Mouse (Mus musculus): Measurements from ENCODE around the gene Dhx36. TPM values are rescaled to one million over a fixed set of nuclear protein-coding genes. Genes with fewer than 3 reads are reported as not detected.

Gene Dhx36
- polyA plus RNA-seq (2012; rRNA removed): 6.4 and 8.7 TPM in 2 replicates

- peak; percentile 62; the same call in 1 of the 2 replicates for TF ChIP-seq POLR2A (IDR thresholded peaks at IDR 0.05; ENCODE audit: control insufficient read depth, extremely low read depth, insufficient read depth, low read length, poor library complexity)
- no peak; the same call in 1 of the 2 replicates for TF ChIP-seq CTCF (IDR thresholded peaks at IDR 0.05; ENCODE audit: borderline replicate concordance, control insufficient read depth, extremely low read depth, insufficient read depth, low read length, poor library complexity)
- WGBS: under 1% methylated on average over 66 of the region's 66 CpGs
- Histone ChIP-seq H3K27ac (ENCODE audit: control insufficient read depth, insufficient read depth, low read length) (peak within 1 kb of the TSS; percentile 1; the same call in 1 of the 2 replicates), H3K36me3 (ENCODE audit: control insufficient read depth, insufficient read depth, low read length) (peaks cover 6% of the 10 kb centered on the region; the same call in 1 of the 2 replicates), H3K4me3 (ENCODE audit: control insufficient read depth, insufficient read depth, low read length) (peak within 1 kb of the TSS; percentile 99), H3K4me1 (replicated peaks; ENCODE audit: control insufficient read depth, insufficient read depth, low read length) (peaks cover 2% of the 10 kb centered on the region), H3K27me3 (ENCODE audit: control insufficient read depth, insufficient read depth, low read length) (no peaks in the 10 kb centered on the region)
- DNase-seq: peak; percentile 95
These were observed at the start of gene Dhx36 for GRCm38 (mm10) chr3:62506488-62507205. Gene Dhx36, minus strand, starts transcription at chr3:62507004.

- H3K4me3 ChIP-seq (ENCODE audit: control insufficient read depth, insufficient read depth, low read length): no peak overlapping the region
- H3K36me3 ChIP-seq (ENCODE audit: control insufficient read depth, insufficient read depth, low read length): no peaks in the 10 kb centered on the region
- no peak for TF ChIP-seq CTCF (IDR thresholded peaks at IDR 0.05; ENCODE audit: borderline replicate concordance, control insufficient read depth, extremely low read depth, insufficient read depth, low read length, poor library complexity)
- TF ChIP-seq POLR2A (IDR thresholded peaks at IDR 0.05; ENCODE audit: control insufficient read depth, extremely low read depth, insufficient read depth, low read length, poor library complexity): no peak
- no peak for DNase-seq
- no peak overlapping the region for H3K27ac ChIP-seq (ENCODE audit: control insufficient read depth, insufficient read depth, low read length)
- H3K4me1 ChIP-seq (replicated peaks; ENCODE audit: control insufficient read depth, insufficient read depth, low read length): no peaks in the 10 kb centered on the region
- H3K27me3 ChIP-seq (ENCODE audit: control insufficient read depth, insufficient read depth, low read length): no peaks in the 10 kb centered on the region
- WGBS: 77% methylated on average over 5 of the region's 5 CpGs
These were observed 20.8 kb upstream of the Dhx36 start for GRCm38 (mm10) chr3:62527593-62527992.

GRCm38 (mm10) chr3:62527160-62527559, 20.4 kb upstream of the Dhx36 start:
- no peak for TF ChIP-seq POLR2A (IDR thresholded peaks at IDR 0.05; ENCODE audit: control insufficient read depth, extremely low read depth, insufficient read depth, low read length, poor library complexity)
- no peak for TF ChIP-seq CTCF (IDR thresholded peaks at IDR 0.05; ENCODE audit: borderline replicate concordance, control insufficient read depth, extremely low read depth, insufficient read depth, low read length, poor library complexity)
- no peak overlapping the region for H3K4me3 ChIP-seq (ENCODE audit: control insufficient read depth, insufficient read depth, low read length)
- H3K27ac ChIP-seq (ENCODE audit: control insufficient read depth, insufficient read depth, low read length): no peak overlapping the region
- no peaks in the 10 kb centered on the region for H3K27me3 ChIP-seq (ENCODE audit: control insufficient read depth, insufficient read depth, low read length)
- no peak for DNase-seq
- 27% methylated on average over 4 of the region's 4 CpGs for WGBS
- H3K4me1 ChIP-seq (replicated peaks; ENCODE audit: control insufficient read depth, insufficient read depth, low read length): no peaks in the 10 kb centered on the region
- no peaks in the 10 kb centered on the region for H3K36me3 ChIP-seq (ENCODE audit: control insufficient read depth, insufficient read depth, low read length)

GRCm38 (mm10) chr3:62507206-62507647, 423 bp upstream of the Dhx36 start:
- no peak for DNase-seq
- Histone ChIP-seq H3K36me3 (ENCODE audit: control insufficient read depth, insufficient read depth, low read length) (peaks cover under 1% of the 10 kb centered on the region; the same call in 1 of the 2 replicates), H3K4me3 (ENCODE audit: control insufficient read depth, insufficient read depth, low read length) (peak overlapping the region; percentile 99), H3K27ac (ENCODE audit: control insufficient read depth, insufficient read depth, low read length) (no peak overlapping the region), H3K27me3 (ENCODE audit: control insufficient read depth, insufficient read depth, low read length) (no peaks in the 10 kb centered on the region), H3K4me1 (replicated peaks; ENCODE audit: control insufficient read depth, insufficient read depth, low read length) (peaks cover 2% of the 10 kb centered on the region)
- WGBS: 59% methylated on average over 5 of the region's 5 CpGs
- TF ChIP-seq POLR2A (IDR thresholded peaks at IDR 0.05; ENCODE audit: control insufficient read depth, extremely low read depth, insufficient read depth, low read length, poor library complexity): no peak
- TF ChIP-seq CTCF (IDR thresholded peaks at IDR 0.05; ENCODE audit: borderline replicate concordance, control insufficient read depth, extremely low read depth, insufficient read depth, low read length, poor library complexity): no peak

GRCm38 (mm10) chr3:62505166-62505900, 1.5 kb downstream of the Dhx36 start:
- Histone ChIP-seq H3K36me3 (ENCODE audit: control insufficient read depth, insufficient read depth, low read length) (peaks cover 17% of the 10 kb centered on the region), H3K27ac (ENCODE audit: control insufficient read depth, insufficient read depth, low read length) (no peak overlapping the region), H3K27me3 (ENCODE audit: control insufficient read depth, insufficient read depth, low read length) (no peaks in the 10 kb centered on the region), H3K4me1 (replicated peaks; ENCODE audit: control insufficient read depth, insufficient read depth, low read length) (peaks cover 2% of the 10 kb centered on the region), H3K4me3 (ENCODE audit: control insufficient read depth, insufficient read depth, low read length) (no peak overlapping the region)
- DNase-seq: no peak
- TF ChIP-seq CTCF (IDR thresholded peaks at IDR 0.05; ENCODE audit: borderline replicate concordance, control insufficient read depth, extremely low read depth, insufficient read depth, low read length, poor library complexity) (no peak), POLR2A (IDR thresholded peaks at IDR 0.05; ENCODE audit: control insufficient read depth, extremely low read depth, insufficient read depth, low read length, poor library complexity) (no peak)
- 94% methylated on average over 5 of the region's 5 CpGs for WGBS

- no peak for DNase-seq
- Histone ChIP-seq H3K27ac (ENCODE audit: control insufficient read depth, insufficient read depth, low read length) (no peak overlapping the region), H3K27me3 (ENCODE audit: control insufficient read depth, insufficient read depth, low read length) (no peaks in the 10 kb centered on the region), H3K4me3 (ENCODE audit: control insufficient read depth, insufficient read depth, low read length) (no peak overlapping the region), H3K4me1 (replicated peaks; ENCODE audit: control insufficient read depth, insufficient read depth, low read length) (no peaks in the 10 kb centered on the region), H3K36me3 (ENCODE audit: control insufficient read depth, insufficient read depth, low read length) (peaks cover 60% of the 10 kb centered on the region)
- 94% methylated on average over 4 of the region's 4 CpGs for WGBS
- TF ChIP-seq CTCF (IDR thresholded peaks at IDR 0.05; ENCODE audit: borderline replicate concordance, control insufficient read depth, extremely low read depth, insufficient read depth, low read length, poor library complexity) (no peak), POLR2A (IDR thresholded peaks at IDR 0.05; ENCODE audit: control insufficient read depth, extremely low read depth, insufficient read depth, low read length, poor library complexity) (no peak)
These were observed 7.5 kb downstream of the Dhx36 start for GRCm38 (mm10) chr3:62499327-62499726.
